Mouse (Mus musculus) thymus, adult 2 months (tissue): ENCODE measurements around the gene Lekr1. TPM values are rescaled to one million over a fixed set of nuclear protein-coding genes. Genes with fewer than 3 reads are reported as not detected.

Source experiments
- DNase-seq: peaks from one replicate; pipeline ENCODE4 v3.0.0; 2021
- H3K27ac ChIP-seq: fragments of 200-500 bp; 2 replicates; pipeline ENCODE4 v1.5.1; 2012; ENCODE audit warnings: low read length, control low read depth; ENCODE audit not compliant: control insufficient read depth, insufficient read depth
- H3K27me3 ChIP-seq: fragments of 200-500 bp; 2 replicates; pipeline ENCODE4 v1.6.1; 2012; ENCODE audit warnings: mild to moderate bottlenecking, low read length, moderate library complexity, mixed read lengths; ENCODE audit not compliant: control insufficient read depth, insufficient read depth
- H3K36me3 ChIP-seq: fragments of 200-500 bp; 2 replicates; pipeline ENCODE4 v1.6.1; 2012; ENCODE audit warnings: mild to moderate bottlenecking, low read length, moderate library complexity; ENCODE audit not compliant: control insufficient read depth, insufficient read depth
- H3K4me1 ChIP-seq: fragments of 200-500 bp; replicated peaks from 2 replicates; pipeline ENCODE4 v1.6.1; 2012; ENCODE audit warnings: low read length; ENCODE audit not compliant: control insufficient read depth, insufficient read depth
- H3K4me3 ChIP-seq: fragments of 200-500 bp; 2 replicates; pipeline ENCODE4 v1.5.1; 2012; ENCODE audit warnings: mild to moderate bottlenecking, low read length, control low read depth, moderate library complexity; ENCODE audit not compliant: control insufficient read depth, insufficient read depth
- CTCF ChIP-seq: fragments of 200-500 bp; IDR thresholded peaks from 2 replicates; pipeline ENCODE4 v1.5.1; 2012; ENCODE audit warnings: mild to moderate bottlenecking, control low read depth, low read length, moderate library complexity, borderline replicate concordance; ENCODE audit not compliant: control insufficient read depth, poor library complexity, insufficient read depth; ENCODE audit errors: extremely low read depth
- POLR2A ChIP-seq: fragments of 200-500 bp; IDR thresholded peaks from 2 replicates; pipeline ENCODE4 v1.6.1; 2012; ENCODE audit warnings: mild to moderate bottlenecking, low read length, control low read depth, moderate library complexity; ENCODE audit not compliant: control insufficient read depth, poor library complexity, insufficient read depth; ENCODE audit errors: extremely low read depth
- WGBS: fragments of 180-500 bp; shearing (Covaris S2); methylation state at CpG from one replicate; pipeline ENCODE4 v1.1.7; 2018; 5-methylcytosine and 5-hydroxymethylcytosine counted together
- polyA plus RNA-seq: library from polyadenylated mRNA; depleted of rRNA; stranded (reverse); fragments of >200 nt; gene quantifications from 2 replicates; pipeline ENCODE4 v1.2.3, GENCODE M21; 2012

Gene Lekr1
- polyA plus RNA-seq, 1 experiment = 0.84 TPM

DNA sequence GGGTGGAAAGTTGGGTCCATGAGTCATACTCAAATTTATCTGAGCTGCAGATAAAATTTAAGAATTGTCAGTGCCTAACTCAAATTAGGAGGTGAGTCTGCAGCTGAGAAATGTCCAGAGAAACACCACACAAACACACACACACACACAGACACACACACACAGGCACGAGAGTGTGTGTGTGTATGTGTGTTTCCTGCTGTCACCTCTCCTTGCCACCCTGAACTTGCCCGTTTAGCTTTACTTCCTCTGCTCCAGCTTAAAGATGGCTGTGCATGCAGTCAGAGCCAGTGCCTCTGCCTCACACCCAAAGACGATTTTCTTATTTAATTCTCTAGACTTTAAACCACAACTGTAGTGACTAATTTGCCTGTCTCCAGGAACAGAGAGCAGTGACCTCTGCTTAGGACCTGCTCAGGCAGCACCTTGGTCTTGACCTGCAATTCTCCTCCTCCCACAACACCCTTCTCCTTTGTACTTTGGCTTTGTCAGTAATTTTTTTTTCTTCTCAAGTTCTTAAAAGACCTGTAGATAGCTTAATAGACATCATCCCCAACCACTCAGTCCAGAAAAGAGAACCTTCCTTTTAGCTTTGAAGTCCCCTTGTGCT is 124.2 kb downstream of the Lekr1 start:
- H3K27ac ChIP-seq = no peak overlapping the region
- 20% methylated on average over 3 of the region's 3 CpGs for WGBS
- no peaks in the 10 kb centered on the region for H3K4me1 ChIP-seq

DNA sequence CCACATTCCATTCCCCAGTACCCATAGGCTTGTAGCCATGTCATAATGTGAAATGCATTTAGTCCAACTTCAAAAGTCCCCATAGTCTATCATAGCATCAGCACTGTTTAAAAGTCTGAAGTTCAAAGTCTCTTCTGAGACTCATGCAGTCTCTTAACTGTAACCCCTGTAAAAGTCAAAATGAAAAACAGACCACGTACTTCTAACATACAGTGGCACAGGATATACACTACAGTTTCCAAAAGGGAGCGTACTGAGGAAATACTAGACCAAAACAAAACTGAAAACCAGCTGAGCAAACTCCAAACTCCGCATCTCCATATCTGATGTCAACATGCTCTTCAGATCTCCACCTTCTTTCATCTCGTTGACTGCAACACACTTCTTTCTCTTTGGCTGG is 127.5 kb downstream of the Lekr1 start:
- Histone ChIP-seq H3K36me3 (no peaks in the 10 kb centered on the region), H3K4me3 (no peak overlapping the region), H3K4me1 (no peaks in the 10 kb centered on the region), H3K27me3 (no peaks in the 10 kb centered on the region), H3K27ac (no peak overlapping the region)
- no peak for DNase-seq
- TF ChIP-seq POLR2A (no peak), CTCF (no peak)
- 71% methylated on average over 4 of the region's 4 CpGs for WGBS

More for the DNA sequence above, 124.2 kb downstream of the Lekr1 start:
- no peaks in the 10 kb centered on the region for H3K27me3 ChIP-seq
- TF ChIP-seq CTCF (no peak), POLR2A (no peak)
- no peaks in the 10 kb centered on the region for H3K36me3 ChIP-seq
- H3K4me3 ChIP-seq = no peak overlapping the region
- no peak for DNase-seq

DNA sequence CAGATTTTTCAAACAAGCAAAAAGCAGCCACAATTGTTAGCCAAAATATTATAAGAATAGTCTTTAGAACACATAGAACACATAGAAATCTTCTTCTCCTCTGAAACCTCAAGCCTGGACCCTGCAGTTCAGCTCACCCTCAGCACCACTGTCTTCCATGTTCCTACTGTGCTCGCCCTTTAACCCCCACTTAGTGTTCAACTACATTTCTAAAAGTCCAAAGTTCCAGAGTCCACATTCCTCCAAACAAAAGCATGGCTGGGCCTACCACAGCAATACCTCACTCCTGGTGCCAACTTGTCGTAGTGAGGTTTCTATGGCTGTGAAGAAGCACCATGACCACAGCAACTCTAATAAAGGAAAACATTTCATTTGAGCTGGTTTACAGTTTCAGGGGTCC is 128.7 kb downstream of the Lekr1 start:
- no peak overlapping the region for H3K4me3 ChIP-seq
- no peaks in the 10 kb centered on the region for H3K27me3 ChIP-seq
- no peak for DNase-seq
- WGBS = 95% methylated on average over 2 of the region's 2 CpGs
- TF ChIP-seq CTCF (no peak), POLR2A (no peak)
- no peaks in the 10 kb centered on the region for H3K4me1 ChIP-seq
- H3K27ac ChIP-seq = no peak overlapping the region
- H3K36me3 ChIP-seq = no peaks in the 10 kb centered on the region

DNA sequence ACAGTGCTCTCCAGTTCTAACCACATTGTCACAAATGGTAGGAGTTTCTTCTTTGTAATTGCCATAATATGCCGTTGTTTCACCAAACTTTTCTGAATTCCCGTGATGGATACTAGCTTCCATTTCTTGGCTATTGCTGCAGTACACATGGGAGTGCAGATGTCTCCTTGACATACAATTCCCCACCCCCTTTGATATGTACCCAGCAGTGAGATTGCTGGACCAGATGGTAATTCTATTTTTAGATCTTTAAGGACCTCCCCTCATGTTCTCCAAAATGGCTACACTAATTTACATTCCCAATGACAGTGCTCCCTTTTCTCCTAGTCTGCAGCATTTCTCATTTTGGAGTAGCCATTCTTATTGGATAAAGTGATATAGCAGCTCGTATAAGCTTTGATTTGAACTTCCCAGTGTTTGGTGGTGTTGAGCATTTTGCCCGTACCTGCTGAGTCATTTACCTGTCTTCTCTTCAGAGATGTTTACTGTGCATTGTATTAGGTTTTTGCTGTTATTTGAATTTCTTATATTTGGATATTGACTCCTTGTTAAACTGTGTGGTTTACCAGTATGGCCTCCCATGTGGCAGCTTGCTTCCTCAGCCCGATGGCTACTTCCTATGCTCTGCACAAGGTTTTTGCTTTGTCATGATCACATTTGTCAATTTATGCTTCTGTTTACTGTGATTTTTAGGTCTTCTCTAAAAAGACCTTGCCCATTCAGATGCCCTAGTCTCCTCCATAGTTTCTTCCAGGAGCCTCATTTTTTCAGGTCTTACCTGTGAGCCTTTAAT is 131.5 kb downstream of the Lekr1 start:
- no peak overlapping the region for H3K27ac ChIP-seq
- H3K4me3 ChIP-seq = no peak overlapping the region
- 83% methylated on average over 5 of the region's 5 CpGs for WGBS
- H3K36me3 ChIP-seq = no peaks in the 10 kb centered on the region
- no peak for DNase-seq
- no peaks in the 10 kb centered on the region for H3K27me3 ChIP-seq
- TF ChIP-seq CTCF (no peak), POLR2A (no peak)
- no peaks in the 10 kb centered on the region for H3K4me1 ChIP-seq

DNA sequence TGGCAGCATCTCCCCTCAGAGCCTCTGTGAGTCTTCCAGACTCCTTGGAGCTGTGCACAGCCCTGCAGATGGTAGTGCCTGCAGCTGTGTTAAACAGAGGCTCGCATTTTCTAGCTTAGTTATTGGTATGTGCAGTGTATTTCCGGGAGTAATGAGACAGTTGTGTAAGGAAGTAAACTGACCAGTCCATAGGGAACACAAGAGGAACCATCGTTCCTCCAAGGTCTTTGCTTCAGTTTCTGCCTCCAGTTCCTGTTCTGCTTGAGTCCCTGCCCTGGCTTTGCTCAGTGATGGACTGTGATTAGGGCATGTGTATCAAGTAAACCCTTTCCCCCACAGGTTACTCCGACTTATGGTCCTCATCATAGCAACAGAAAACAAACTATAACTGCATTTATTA is 134.9 kb downstream of the Lekr1 start:
- no peak for DNase-seq
- H3K4me3 ChIP-seq = no peak overlapping the region
- H3K4me1 ChIP-seq = no peaks in the 10 kb centered on the region
- H3K27ac ChIP-seq = no peak overlapping the region
- WGBS = 83% methylated on average over 4 of the region's 4 CpGs
- H3K27me3 ChIP-seq = no peaks in the 10 kb centered on the region
- TF ChIP-seq POLR2A (no peak), CTCF (no peak)
- H3K36me3 ChIP-seq = no peaks in the 10 kb centered on the region

DNA sequence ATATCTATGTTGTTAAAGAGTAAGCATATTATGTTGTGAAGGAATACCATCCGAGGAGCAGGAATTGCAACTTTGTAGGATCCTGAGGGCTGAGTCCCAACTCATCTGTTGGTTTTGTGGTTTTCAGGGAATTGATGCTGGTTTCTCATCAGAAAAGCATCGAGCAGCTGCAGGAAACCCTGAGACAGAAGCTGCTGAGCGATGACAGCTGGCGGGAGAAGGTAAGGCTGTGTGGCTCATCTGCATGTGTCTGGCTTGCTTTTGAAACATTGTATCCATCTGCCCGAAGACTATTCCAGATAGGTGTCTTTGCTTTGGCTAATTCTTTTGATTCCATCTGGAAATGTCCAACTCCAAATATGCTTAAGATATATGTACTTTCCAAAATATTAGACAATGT is 136.2 kb downstream of the Lekr1 start:
- H3K36me3 ChIP-seq = no peaks in the 10 kb centered on the region
- DNase-seq = no peak
- no peaks in the 10 kb centered on the region for H3K27me3 ChIP-seq
- WGBS = 21% methylated on average over 5 of the region's 5 CpGs
- no peak overlapping the region for H3K4me3 ChIP-seq
- no peaks in the 10 kb centered on the region for H3K4me1 ChIP-seq
- H3K27ac ChIP-seq = no peak overlapping the region
- TF ChIP-seq CTCF (no peak), POLR2A (no peak)

DNA sequence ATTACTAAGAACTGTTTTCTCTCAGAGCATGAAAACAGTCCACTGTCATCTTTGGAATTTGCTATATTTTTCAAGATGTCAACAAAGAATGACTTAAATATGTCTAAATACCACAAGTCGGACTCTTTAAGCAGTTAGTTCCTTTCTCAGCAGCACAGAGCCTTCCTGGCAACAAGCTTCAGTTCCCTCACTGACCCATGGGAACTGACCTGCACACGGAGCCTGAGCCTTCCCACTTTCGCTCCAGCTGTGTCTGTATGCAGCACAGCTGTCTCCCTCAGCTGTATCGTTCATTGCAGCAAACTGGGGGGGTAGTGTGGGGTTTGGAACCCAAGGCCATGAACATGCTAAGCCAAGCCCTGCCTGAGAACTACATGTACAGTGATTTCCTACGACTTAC is 136.8 kb downstream of the Lekr1 start:
- Histone ChIP-seq H3K4me3 (no peak overlapping the region), H3K36me3 (no peaks in the 10 kb centered on the region), H3K27me3 (no peaks in the 10 kb centered on the region), H3K4me1 (no peaks in the 10 kb centered on the region), H3K27ac (no peak overlapping the region)
- 80% methylated on average over 5 of the region's 5 CpGs for WGBS
- TF ChIP-seq POLR2A (no peak), CTCF (no peak)
- DNase-seq = no peak
